Mouse (Mus musculus) MEL (cell line): ENCODE results near the gene Med13. TPM values are rescaled to one million over a fixed set of nuclear protein-coding genes. Genes with fewer than 3 reads are reported as not detected.

Source experiments
- DNase-seq: peaks from one replicate; pipeline ENCODE4 v3.0.0; 2011; ENCODE audit warnings: low read depth, low spot score
- H3K27ac ChIP-seq: 2 replicates; pipeline ENCODE4 v1.5.1; 2012; ENCODE audit warnings: low read depth, mild to moderate bottlenecking, control low read depth, low read length, moderate library complexity; ENCODE audit not compliant: control insufficient read depth
- H3K27me3 ChIP-seq, 2 experiments: fragments of 150-350 bp in 1 of 2; sonication (generic) in 1 of 2; 2 replicates each; pipeline ENCODE4 v1.6.1; 2012; ENCODE audit warnings: low read length in 2 of 2, mild to moderate bottlenecking in 2 of 2, improper control_type of control experiment in 1 of 2, moderate library complexity in 1 of 2; ENCODE audit not compliant: insufficient read depth in 2 of 2, control insufficient read depth in 1 of 2
- H3K36me3 ChIP-seq, 2 experiments: 2 replicates each; pipeline ENCODE4 v1.6.1; 2012 to 2014; ENCODE audit warnings: low read length in 2 of 2, improper control_type of control experiment in 1 of 2, inconsistent platforms in 1 of 2, mild to moderate bottlenecking in 1 of 2; ENCODE audit not compliant: insufficient read depth in 2 of 2, control insufficient read depth in 1 of 2
- H3K4me1 ChIP-seq, 2 experiments: fragments of 150-350 bp in 1 of 2; sonication (generic) in 1 of 2; 2 replicates each; pipeline ENCODE4 v1.6.1; 2012; ENCODE audit warnings: low read length in 2 of 2, improper control_type of control experiment in 1 of 2, mild to moderate bottlenecking in 1 of 2; ENCODE audit not compliant: insufficient read depth in 2 of 2, control insufficient read depth in 1 of 2
- H3K4me3 ChIP-seq, 2 experiments: fragments of 150-350 bp in 1 of 2; sonication (generic) in 1 of 2; 2 replicates each; pipeline ENCODE4 v1.5.1; 2012; ENCODE audit warnings: low read depth in 2 of 2, low read length in 2 of 2, mild to moderate bottlenecking in 2 of 2, moderate library complexity in 2 of 2, control low read depth in 1 of 2, improper control_type of control experiment in 1 of 2; ENCODE audit not compliant: control insufficient read depth in 1 of 2, insufficient read depth in 1 of 2
- H3K79me2 ChIP-seq: 2 replicates; pipeline ENCODE4 v1.6.1; 2012; ENCODE audit warnings: mild to moderate bottlenecking, low read length, moderate library complexity; ENCODE audit not compliant: control insufficient read depth, poor library complexity, insufficient read depth
- H3K9ac ChIP-seq: 2 replicates; pipeline ENCODE4 v1.6.1; 2012; ENCODE audit warnings: low read depth, mild to moderate bottlenecking, control low read depth, low read length, moderate library complexity; ENCODE audit not compliant: control insufficient read depth, poor library complexity, severe bottlenecking
- H3K9me3 ChIP-seq: fragments of 150-350 bp; sonication (generic); replicated peaks from 2 replicates; pipeline ENCODE4 v1.6.1; 2012; ENCODE audit warnings: mild to moderate bottlenecking, low read length, improper control_type of control experiment, moderate library complexity; ENCODE audit not compliant: insufficient read depth
- BHLHE40 ChIP-seq: IDR thresholded peaks from 2 replicates; pipeline ENCODE4 v1.6.1; 2012; ENCODE audit warnings: low read depth, mild to moderate bottlenecking, inconsistent platforms, low read length, improper control_type of control experiment, borderline replicate concordance
- CHD1 ChIP-seq: IDR thresholded peaks from 2 replicates; pipeline ENCODE4 v1.6.1; 2012; ENCODE audit warnings: low read depth, mild to moderate bottlenecking, inconsistent platforms, low read length, improper control_type of control experiment
- CTCF ChIP-seq, 3 experiments: IDR thresholded peaks in 2 of 3; conservative IDR thresholded peaks in 1 of 3; 2 replicates each; pipeline ENCODE4 v1.5.1; 2011 to 2012; ENCODE audit warnings: low read length in 3 of 3, low read depth in 2 of 3, mild to moderate bottlenecking in 2 of 3, improper control_type of control experiment in 1 of 3, inconsistent platforms in 1 of 3, mixed read lengths in 1 of 3, moderate library complexity in 1 of 3; ENCODE audit not compliant: control insufficient read depth in 1 of 3, insufficient read depth in 1 of 3, poor library complexity in 1 of 3, severe bottlenecking in 1 of 3
- E2F4 ChIP-seq: IDR thresholded peaks from 2 replicates; pipeline ENCODE4 v1.6.1; 2011; ENCODE audit warnings: low read depth, low read length, improper control_type of control experiment, borderline replicate concordance
- ELF1 ChIP-seq: IDR thresholded peaks from 2 replicates; pipeline ENCODE4 v1.6.1; 2014; ENCODE audit warnings: low read depth, mild to moderate bottlenecking, inconsistent platforms, low read length, improper control_type of control experiment, moderate library complexity
- EP300 ChIP-seq, 2 experiments: IDR thresholded peaks; 2 replicates each; pipeline ENCODE4 v1.6.1; 2011; ENCODE audit warnings: improper control_type of control experiment in 2 of 2, low read length in 2 of 2, low read depth in 1 of 2, mild to moderate bottlenecking in 1 of 2
- ETS1 ChIP-seq: IDR thresholded peaks from 2 replicates; pipeline ENCODE4 v1.6.1; 2012; ENCODE audit warnings: low read depth, mild to moderate bottlenecking, inconsistent platforms, low read length, improper control_type of control experiment, moderate library complexity
- GABPA ChIP-seq: IDR thresholded peaks from 2 replicates; pipeline ENCODE4 v1.6.1; 2012; ENCODE audit warnings: low read depth, mild to moderate bottlenecking, inconsistent platforms, low read length, improper control_type of control experiment, moderate library complexity
- HCFC1 ChIP-seq: IDR thresholded peaks from 2 replicates; pipeline ENCODE4 v1.6.1; 2012; ENCODE audit warnings: low read depth, mild to moderate bottlenecking, inconsistent platforms, low read length, improper control_type of control experiment, moderate library complexity
- JUND ChIP-seq: IDR thresholded peaks from 2 replicates; pipeline ENCODE4 v1.6.1; 2011; ENCODE audit warnings: low read depth, mild to moderate bottlenecking, improper control_type of control experiment, low read length
- KAT2A ChIP-seq: conservative IDR thresholded peaks from 2 replicates; pipeline ENCODE4 v1.6.1; 2012; ENCODE audit warnings: low read depth, low read length, improper control_type of control experiment, inconsistent platforms
- MAFK ChIP-seq: IDR thresholded peaks from 2 replicates; pipeline ENCODE4 v1.6.1; 2011; ENCODE audit warnings: low read depth, mild to moderate bottlenecking, low read length, improper control_type of control experiment, borderline replicate concordance
- MAX ChIP-seq: IDR thresholded peaks from 2 replicates; pipeline ENCODE4 v1.6.1; 2011; ENCODE audit warnings: low read length, improper control_type of control experiment
- MAZ ChIP-seq: IDR thresholded peaks from 2 replicates; pipeline ENCODE4 v1.6.1; 2012; ENCODE audit warnings: low read depth, mild to moderate bottlenecking, inconsistent platforms, low read length, improper control_type of control experiment
- MEF2A ChIP-seq: IDR thresholded peaks from 2 replicates; pipeline ENCODE4 v1.6.1; 2014; ENCODE audit warnings: low read depth, mild to moderate bottlenecking, inconsistent platforms, low read length, improper control_type of control experiment; ENCODE audit not compliant: poor library complexity, insufficient replicate concordance, severe bottlenecking; ENCODE audit errors: extremely low read depth
- MXI1 ChIP-seq: IDR thresholded peaks from 2 replicates; pipeline ENCODE4 v1.6.1; 2011; ENCODE audit warnings: mild to moderate bottlenecking, low read depth, low read length, improper control_type of control experiment
- MYB ChIP-seq: IDR thresholded peaks from 2 replicates; pipeline ENCODE4 v1.6.1; 2011; ENCODE audit warnings: mild to moderate bottlenecking, low read depth, low read length, improper control_type of control experiment
- NELFE ChIP-seq: IDR thresholded peaks from 2 replicates; pipeline ENCODE4 v1.6.1; 2011; ENCODE audit warnings: low read depth, low read length, improper control_type of control experiment
- POLR2A ChIP-seq, 2 experiments: IDR thresholded peaks; 2 replicates each; pipeline ENCODE4 v1.6.1; 2011 to 2012; ENCODE audit warnings: low read length in 2 of 2, mild to moderate bottlenecking in 2 of 2, control low read depth in 1 of 2, improper control_type of control experiment in 1 of 2, low read depth in 1 of 2, moderate library complexity in 1 of 2; ENCODE audit not compliant: control insufficient read depth in 1 of 2, insufficient read depth in 1 of 2, poor library complexity in 1 of 2
- POLR2AphosphoS5 ChIP-seq: IDR thresholded peaks from 2 replicates; pipeline ENCODE4 v1.6.1; 2012; ENCODE audit warnings: low read depth, borderline replicate concordance, mild to moderate bottlenecking, inconsistent platforms, low read length, moderate library complexity, mixed read lengths
- RAD21 ChIP-seq: IDR thresholded peaks from 2 replicates; pipeline ENCODE4 v1.6.1; 2011; ENCODE audit warnings: mild to moderate bottlenecking, low read depth, low read length, improper control_type of control experiment
- RCOR1 ChIP-seq: IDR thresholded peaks from 2 replicates; pipeline ENCODE4 v1.6.1; 2012; ENCODE audit warnings: low read depth, mild to moderate bottlenecking, inconsistent platforms, low read length, improper control_type of control experiment
- SMC3 ChIP-seq: IDR thresholded peaks from 2 replicates; pipeline ENCODE4 v1.6.1; 2011; ENCODE audit warnings: low read depth, low read length, improper control_type of control experiment
- TAL1 ChIP-seq: IDR thresholded peaks from 2 replicates; pipeline ENCODE4 v1.6.1; 2012; ENCODE audit warnings: mild to moderate bottlenecking, inconsistent platforms, low read length, moderate library complexity, mixed read lengths
- TBP ChIP-seq: IDR thresholded peaks from 2 replicates; pipeline ENCODE4 v1.8.0; 2011; ENCODE audit warnings: low read depth, low read length, improper control_type of control experiment
- UBTF ChIP-seq: IDR thresholded peaks from 2 replicates; pipeline ENCODE4 v1.6.1; 2012; ENCODE audit warnings: low read depth, mild to moderate bottlenecking, inconsistent platforms, low read length, improper control_type of control experiment, moderate library complexity, borderline replicate concordance; ENCODE audit not compliant: insufficient read depth
- ZC3H11A ChIP-seq: IDR thresholded peaks from 2 replicates; pipeline ENCODE4 v1.6.1; 2012; ENCODE audit warnings: low read depth, mild to moderate bottlenecking, inconsistent platforms, low read length, improper control_type of control experiment
- ZKSCAN1 ChIP-seq: IDR thresholded peaks from 2 replicates; pipeline ENCODE4 v1.6.1; 2012; ENCODE audit warnings: low read depth, mild to moderate bottlenecking, inconsistent platforms, low read length, improper control_type of control experiment, moderate library complexity
- ZMIZ1 ChIP-seq: IDR thresholded peaks from 2 replicates; pipeline ENCODE4 v1.6.1; 2012; ENCODE audit warnings: low read depth, mild to moderate bottlenecking, inconsistent platforms, low read length, improper control_type of control experiment, moderate library complexity
- ZNF384 ChIP-seq: IDR thresholded peaks from 2 replicates; pipeline ENCODE4 v1.6.1; 2012; ENCODE audit warnings: low read depth, mild to moderate bottlenecking, inconsistent platforms, low read length, improper control_type of control experiment
- polyA plus RNA-seq, 2 experiments: library from polyadenylated mRNA; stranded (reverse) in 1 of 2; unstranded in 1 of 2; fragments of >175 nt in 1 of 2; fragments of >200 nt in 1 of 2; gene quantifications; 2 replicates each; pipeline versions ENCODE4 v1.2.1 to v1.2.4; 2012; ENCODE audit warnings: low replicate concordance in 2 of 2, low read depth in 1 of 2; ENCODE audit not compliant: insufficient read length in 2 of 2, insufficient read depth in 1 of 2, missing spikeins in 1 of 2
- total RNA-seq: library from RNA; depleted of rRNA; stranded (reverse); fragments of 300-350 nt; gene quantifications from 2 replicates; pipeline ENCODE4 v1.2.3, GENCODE M21; 2012

The Med13 gene
- total and polyA plus RNA-seq, 3 experiments: 23.3 to 114 (median 26.4) TPM

DNA sequence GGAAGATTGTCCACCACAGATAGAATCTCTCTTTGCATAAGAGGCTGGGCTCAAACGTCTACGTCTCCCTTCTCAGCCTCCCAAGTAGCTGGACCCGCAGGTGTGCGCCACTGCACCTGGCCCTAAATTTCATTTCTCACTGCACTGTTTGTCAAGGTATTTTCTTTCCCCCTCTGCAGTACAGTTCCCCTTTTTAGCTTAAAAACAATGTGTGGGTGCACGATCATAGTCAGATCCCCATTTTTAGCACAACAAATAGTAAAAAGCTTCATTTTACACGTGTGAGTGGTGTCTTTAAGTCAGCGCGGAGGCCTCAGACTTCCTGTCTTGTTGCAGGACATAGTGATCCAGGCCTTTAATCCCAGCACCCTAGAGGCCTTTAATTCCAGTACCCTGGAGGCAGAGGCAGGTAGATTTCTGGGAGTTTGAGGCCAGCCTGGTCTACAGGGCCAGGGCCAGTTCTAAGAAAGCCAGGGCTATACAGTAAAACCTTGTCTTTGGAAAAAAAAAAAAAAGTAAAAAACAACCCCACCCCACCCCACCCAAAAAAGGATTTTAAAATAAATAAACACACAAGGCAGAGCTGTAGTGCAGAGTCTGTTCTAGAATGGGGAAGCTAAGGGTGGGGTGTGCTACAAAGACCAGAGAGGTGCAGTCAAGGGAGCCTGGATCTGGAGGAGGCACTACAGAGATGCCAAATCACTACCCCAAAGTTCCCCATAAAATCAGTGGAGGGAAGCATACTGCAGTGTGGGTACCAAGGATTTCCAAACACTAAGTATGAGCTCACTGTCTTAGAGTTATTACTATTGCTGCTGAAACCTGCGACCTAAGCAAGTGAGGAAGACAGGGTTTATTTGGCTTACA lies 42.1 kb upstream of the Med13 start (continued):
- TF ChIP-seq KAT2A: no peak
- TF ChIP-seq HCFC1: 0 out of 2 replicates have a peak, but pooled peaks have one; percentile 29
- 0 out of 2 replicates have a peak, but pooled peaks have one; percentile 14 for TF ChIP-seq ZNF384
- TF ChIP-seq MAFK: no peak
- peak; percentile 70 for TF ChIP-seq MXI1
- no peak for TF ChIP-seq GABPA
- peak; percentile 47; the same call in 1 of the 2 replicates for TF ChIP-seq MAX
- TF ChIP-seq BHLHE40: peak; percentile 7; the same call in 1 of the 2 replicates
- TF ChIP-seq POLR2A (IDR thresholded peaks at IDR 0.05; ENCODE audit: control insufficient read depth in 1 of 2, insufficient read depth in 1 of 2, low read depth in 1 of 2, low read length in 2 of 2, poor library complexity in 1 of 2): no peak
- TF ChIP-seq ZC3H11A: no peak
- no peak for TF ChIP-seq ELF1
- no peak for TF ChIP-seq JUND
- no peak for TF ChIP-seq NELFE
- no peak for TF ChIP-seq E2F4
- TF ChIP-seq TAL1: no peak
- TF ChIP-seq ZKSCAN1: no peak

DNA sequence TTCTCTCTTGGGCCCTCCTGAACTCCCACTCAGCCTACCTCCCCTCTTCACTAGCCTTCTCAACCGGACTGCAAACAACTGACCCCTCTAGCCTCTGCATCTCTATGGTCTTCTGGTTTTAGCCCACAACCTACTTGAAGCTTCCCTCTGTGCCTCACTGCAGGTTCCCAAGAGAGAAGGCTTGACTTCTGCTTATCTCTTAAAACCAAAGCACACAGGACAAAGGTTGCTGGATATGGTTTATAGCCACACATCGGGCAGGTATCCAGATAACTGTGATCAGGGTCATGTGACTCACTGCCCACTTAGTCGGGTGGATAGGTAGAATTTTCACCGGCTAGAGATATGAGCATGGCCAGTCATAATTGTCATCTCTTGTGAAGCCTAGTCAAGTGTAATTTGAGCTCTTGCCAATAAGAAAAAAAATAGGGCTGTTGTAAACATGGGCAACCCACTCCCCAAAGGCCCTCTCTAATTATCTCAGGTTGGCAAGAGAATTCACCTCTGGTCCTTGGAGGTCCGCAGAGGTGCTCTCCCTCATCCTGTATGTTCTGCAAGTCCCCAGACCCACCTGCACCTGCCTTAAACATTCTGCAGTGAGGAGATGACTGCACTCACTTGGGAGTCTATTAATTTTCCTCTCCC lies 39.7 kb upstream of the Med13 start:
- Histone ChIP-seq H3K4me1 (peaks cover 21 to 46% of the 10 kb centered on the region in 2 experiments), H3K27me3 (no peaks in the 10 kb centered on the region), H3K36me3 (peaks cover 0 to 42% of the 10 kb centered on the region in 2 experiments; a peak in 2 of 4 replicates), H3K4me3 (peak overlapping the region; percentile 17 to 35; a peak in 1 of 4 replicates), H3K79me2 (no peaks in the 10 kb centered on the region), H3K27ac (peak overlapping the region; percentile 26; the same call in 1 of the 2 replicates), H3K9ac (peak overlapping the region; percentile 61), H3K9me3 (no peaks in the 10 kb centered on the region)
- DNase-seq: peak; percentile 82
- TF ChIP-seq ZC3H11A: no peak
- TF ChIP-seq UBTF: no peak
- TF ChIP-seq MXI1: no peak
- TF ChIP-seq TAL1: peak; percentile 62
- no peak for TF ChIP-seq CTCF (IDR thresholded peaks at IDR 0.05 in 2 of 3, conservative IDR thresholded peaks at IDR 0.05 in 1 of 3; ENCODE audit: control insufficient read depth in 1 of 3, insufficient read depth in 1 of 3, low read depth in 2 of 3, low read length in 3 of 3, poor library complexity in 1 of 3, severe bottlenecking in 1 of 3)
- TF ChIP-seq TBP: no peak
- TF ChIP-seq CHD1: no peak
- peak; percentile 59 to 60; a peak in 3 of 4 replicates for TF ChIP-seq EP300 (IDR thresholded peaks at IDR 0.05; ENCODE audit: low read depth in 1 of 2, low read length in 2 of 2)
- TF ChIP-seq HCFC1: peak; percentile 34; the same call in 1 of the 2 replicates
- TF ChIP-seq POLR2A (IDR thresholded peaks at IDR 0.05; ENCODE audit: control insufficient read depth in 1 of 2, insufficient read depth in 1 of 2, low read depth in 1 of 2, low read length in 2 of 2, poor library complexity in 1 of 2): no peak
- TF ChIP-seq MYB: no peak
- TF ChIP-seq MEF2A: no peak
- TF ChIP-seq BHLHE40: no peak; the same call in 1 of the 2 replicates
- no peak for TF ChIP-seq POLR2AphosphoS5
- TF ChIP-seq SMC3: no peak
- TF ChIP-seq RAD21: no peak
- TF ChIP-seq ZMIZ1: no peak
- TF ChIP-seq ETS1: peak; percentile 27; the same call in 1 of the 2 replicates
- TF ChIP-seq MAZ: no peak
- TF ChIP-seq JUND: no peak
- no peak for TF ChIP-seq E2F4
- peak; percentile 77 for TF ChIP-seq RCOR1
- TF ChIP-seq MAFK: no peak
- TF ChIP-seq ZNF384: peak; percentile 60; the same call in 1 of the 2 replicates
